Mouse (Mus musculus) forebrain, embryonic 11.5 days (tissue): ENCODE results near the gene Tnk2. TPM values are rescaled to one million over a fixed set of nuclear protein-coding genes. Genes with fewer than 3 reads are reported as not detected.

ENCODE experiments used
- polyA plus RNA-seq: library from polyadenylated mRNA; unstranded; fragments of >200 nt; fragmentation: Nextera tagmentation; extraction: Ambion mirVana; gene quantifications from 2 replicates; pipeline ENCODE4 v1.2.1, GENCODE M21; 2014

The Tnk2 gene
- polyA plus RNA-seq, 1 experiment from 2014 or later: 11.2 TPM

Other genes starting within 250 kb of the Tnk2 start
- gene Tm4sf19, start 243.4 kb upstream of the Tnk2 start, polyA plus RNA-seq: not detected in 2 replicates
- gene Tctex1d2, start 224.2 kb upstream of the Tnk2 start, polyA plus RNA-seq: 33.1 and 36.1 TPM in 2 replicates
- 41.9 and 45.3 TPM in 2 replicates for gene Pcyt1a, start 213.0 kb upstream of the Tnk2 start, polyA plus RNA-seq
- gene Slc51a, start 156.0 kb upstream of the Tnk2 start, polyA plus RNA-seq: 0.23 and 0.29 TPM in 2 replicates
- not detected in 2 replicates for gene Zdhhc19, start 147.6 kb upstream of the Tnk2 start, polyA plus RNA-seq
- 68.4 and 73.6 TPM in 2 replicates for gene Tfrc, start 35.0 kb upstream of the Tnk2 start, polyA plus RNA-seq
- 0.12 TPM in 1 of 2 replicates, not detected in the other for gene Muc4, start 92.0 kb downstream of the Tnk2 start, polyA plus RNA-seq
- gene Muc20, start 153.6 kb downstream of the Tnk2 start, polyA plus RNA-seq: not detected in 2 replicates
- not detected in 2 replicates for gene Smbd1, start 166.6 kb downstream of the Tnk2 start, polyA plus RNA-seq
- 110 and 118 TPM in 2 replicates for gene Fyttd1, start 233.6 kb downstream of the Tnk2 start, polyA plus RNA-seq
- 18.6 and 21.7 TPM in 2 replicates for gene Rubcn, start 233.9 kb downstream of the Tnk2 start, polyA plus RNA-seq